Mouse (Mus musculus) adrenal gland, postnatal 14 days (tissue): Measurements from ENCODE around the gene Abhd17b. TPM values are rescaled to one million over a fixed set of nuclear protein-coding genes. Genes with fewer than 3 reads are reported as not detected.
"Not testable (repeated sequence)": the region's sequence is repeated elsewhere in the genome, so short reads cannot be mapped to it uniquely, and the experiment has no call there.

Experiments
- DNase-seq: peaks from one replicate; pipeline ENCODE4 v3.0.0; 2021; ENCODE audit warnings: mixed read lengths
- total RNA-seq: library from RNA; stranded (reverse); gene quantifications from 2 replicates; pipeline ENCODE4 v1.2.3, GENCODE M21; 2021

Gene Abhd17b
- total RNA-seq, 1 experiment from 2014 or later: 54.5 TPM

- DNase-seq: peak; percentile 99
Observed at GRCm38 (mm10) chr19:21652285-21653171, 457 bp upstream of the Abhd17b start, which contains the start of gene 1110059E24Rik. Gene 1110059E24Rik (minus strand): TSS chr19:21652976.

GRCm38 (mm10) chr19:21654788-21655187 is 1.8 kb downstream of the Abhd17b start:
- no peak for DNase-seq

- DNase-seq: no peak
Observed at GRCm38 (mm10) chr19:21660734-21661133, 7.7 kb downstream of the Abhd17b start.

- DNase-seq: no peak
Observed at GRCm38 (mm10) chr19:21663756-21664456, 10.9 kb downstream of the Abhd17b start.

- DNase-seq: no peak
Observed at GRCm38 (mm10) chr19:21669650-21670049, 16.7 kb downstream of the Abhd17b start.

GRCm38 (mm10) chr19:21674354-21675096 is 21.5 kb downstream of the Abhd17b start:
- DNase-seq: no peak

GRCm38 (mm10) chr19:21680091-21680490 is 27.1 kb downstream of the Abhd17b start:
- DNase-seq: no peak

GRCm38 (mm10) chr19:21680986-21681385 is 28.0 kb downstream of the Abhd17b start:
- DNase-seq: no peak

GRCm38 (mm10) chr19:21713260-21714031 is 60.5 kb downstream of the Abhd17b start:
- peak; percentile 65 for DNase-seq

GRCm38 (mm10) chr19:21714278-21714883 is 61.4 kb downstream of the Abhd17b start:
- no peak for DNase-seq

GRCm38 (mm10) chr19:21715005-21715442 is 62.0 kb downstream of the Abhd17b start:
- peak; percentile 46 for DNase-seq

GRCm38 (mm10) chr19:21715515-21715914 is 62.5 kb downstream of the Abhd17b start:
- no peak for DNase-seq

GRCm38 (mm10) chr19:21716456-21716855 is 63.5 kb downstream of the Abhd17b start:
- peak; percentile 39 for DNase-seq

- DNase-seq: no peak
Observed at GRCm38 (mm10) chr19:21719206-21719605, 66.2 kb downstream of the Abhd17b start.

- no peak for DNase-seq
Observed at GRCm38 (mm10) chr19:21720950-21721349, 68.0 kb downstream of the Abhd17b start.

GRCm38 (mm10) chr19:21723280-21723679 is 70.3 kb downstream of the Abhd17b start:
- DNase-seq: not testable (repeated sequence)

GRCm38 (mm10) chr19:21723911-21724655 is 71.1 kb downstream of the Abhd17b start:
- no peak for DNase-seq

- peak; percentile 45 for DNase-seq
Observed at GRCm38 (mm10) chr19:21725168-21725567, 72.2 kb downstream of the Abhd17b start.

GRCm38 (mm10) chr19:21727081-21727480 is 74.1 kb downstream of the Abhd17b start:
- no peak for DNase-seq

GRCm38 (mm10) chr19:21728342-21728741 is 75.4 kb downstream of the Abhd17b start:
- no peak for DNase-seq
